Mouse (Mus musculus): ENCODE data around the gene Gm8159.
"Not testable (repeated sequence)": the region's sequence is repeated elsewhere in the genome, so short reads cannot be mapped to it uniquely, and the experiment has no call there.

The Gm8159 gene

DNA sequence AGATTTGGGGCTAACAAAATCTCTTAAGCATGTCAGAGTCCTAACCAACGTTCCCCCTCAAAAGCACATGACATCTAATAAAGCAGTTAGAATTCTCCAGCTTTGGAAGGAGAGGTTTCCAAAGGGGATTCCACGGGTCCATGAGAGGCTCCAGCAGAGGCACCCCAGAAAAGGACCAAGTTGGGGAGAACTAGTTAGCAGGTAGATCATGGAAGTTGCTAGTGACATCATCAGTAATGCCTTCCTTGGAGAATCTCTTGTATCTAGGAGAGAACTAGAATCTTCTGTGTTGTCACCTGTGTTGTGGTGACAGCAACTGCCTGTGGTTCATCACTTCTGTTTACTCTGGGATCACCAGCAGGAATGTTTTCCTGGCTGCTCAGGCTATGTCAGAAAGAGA, at the start of gene Gm8159:
TSS of gene Gm8159 (plus strand) at position 301 of the 400 bp plus-strand sequence.
- not testable (repeated sequence) for DNase-seq (ENCODE audit: low spot score in 2 of 2)

DNA sequence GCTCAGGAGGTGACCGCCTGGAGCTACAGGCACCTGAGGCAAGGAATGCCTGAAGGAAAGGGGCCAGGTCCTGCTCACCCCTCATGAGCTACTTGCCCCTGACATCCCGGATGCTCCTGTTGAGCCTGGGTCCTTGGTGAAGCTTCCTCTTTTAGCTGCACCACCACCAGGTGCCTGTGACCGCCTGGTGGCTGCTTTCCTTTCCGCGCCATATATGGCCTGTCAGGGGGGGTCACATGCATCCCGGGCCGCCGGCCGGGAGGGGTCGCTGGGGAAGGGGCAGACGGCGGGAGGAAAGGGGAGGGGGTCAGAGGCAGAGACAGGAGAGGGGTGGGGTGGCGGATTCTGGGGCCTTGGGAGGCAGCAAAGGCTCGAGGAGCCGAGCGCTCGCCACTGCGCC, 17.2 kb downstream of the Gm8159 start:
- DNase-seq (ENCODE audit: low spot score in 2 of 2) = not testable (repeated sequence)

DNA sequence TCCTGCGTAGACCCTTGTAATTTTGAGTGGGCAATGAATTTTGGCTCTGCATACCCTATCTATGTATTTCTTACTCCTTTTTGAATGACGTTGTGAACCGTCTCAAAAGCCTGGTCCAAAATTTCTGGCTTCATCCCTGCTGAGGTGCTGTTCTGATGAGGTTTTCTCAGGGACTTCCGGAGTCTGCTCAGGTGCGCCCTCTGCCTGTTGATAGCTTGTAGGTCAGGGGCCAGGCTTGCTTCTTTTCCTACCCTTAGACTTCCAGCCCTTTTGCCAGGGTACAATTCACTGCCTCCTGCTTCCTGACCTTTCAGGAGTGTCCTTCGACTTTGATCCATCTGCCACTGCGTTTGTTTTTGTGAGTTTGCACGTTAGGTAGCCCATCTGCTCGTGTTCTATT, 18.2 kb downstream of the Gm8159 start:
- DNase-seq (ENCODE audit: low spot score in 2 of 2) = not testable (repeated sequence)

DNA sequence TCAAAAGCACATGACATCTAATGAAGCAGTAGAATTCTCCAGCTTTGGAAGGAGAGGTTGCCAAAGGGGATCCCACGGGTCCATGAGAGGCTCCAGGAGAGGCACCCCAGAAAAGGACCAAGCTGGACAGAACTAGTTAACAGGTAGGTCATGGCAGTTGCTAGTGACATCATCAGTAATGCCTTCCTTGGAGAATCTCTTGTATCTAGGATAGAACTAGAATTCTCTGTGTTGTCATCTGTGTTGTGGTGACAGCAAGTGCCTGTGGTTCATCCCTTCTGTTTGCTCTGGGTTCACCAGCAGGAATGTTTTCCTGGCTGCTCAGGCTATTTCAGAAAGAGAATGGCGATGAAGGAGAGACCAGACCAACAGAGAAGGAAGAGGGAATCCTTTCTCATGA, 31.7 kb downstream of the Gm8159 start, which contains the start of gene Gm3239:
TSS of gene Gm3239 (plus strand) at position 301 of the 400 bp plus-strand sequence.
- DNase-seq (ENCODE audit: low spot score in 2 of 2) = not testable (repeated sequence)

Data from spleen, postnatal 14 days (tissue).